Mouse (Mus musculus) testis, adult 2 months (tissue): Measurements from ENCODE around the gene Nfatc2.

Experiments used
- CTCF ChIP-seq: fragments of 200-500 bp; IDR thresholded peaks from 2 replicates; pipeline ENCODE4 v1.5.1; 2012; ENCODE audit warnings: low read depth, mild to moderate bottlenecking, inconsistent platforms, low read length, moderate library complexity; ENCODE audit not compliant: control insufficient read depth, insufficient read depth, insufficient replicate concordance
- POLR2A ChIP-seq: fragments of 200-500 bp; IDR thresholded peaks from 2 replicates; pipeline ENCODE4 v1.6.1; 2012; ENCODE audit warnings: low read depth, mild to moderate bottlenecking, inconsistent platforms, low read length, moderate library complexity; ENCODE audit not compliant: control insufficient read depth

DNA sequence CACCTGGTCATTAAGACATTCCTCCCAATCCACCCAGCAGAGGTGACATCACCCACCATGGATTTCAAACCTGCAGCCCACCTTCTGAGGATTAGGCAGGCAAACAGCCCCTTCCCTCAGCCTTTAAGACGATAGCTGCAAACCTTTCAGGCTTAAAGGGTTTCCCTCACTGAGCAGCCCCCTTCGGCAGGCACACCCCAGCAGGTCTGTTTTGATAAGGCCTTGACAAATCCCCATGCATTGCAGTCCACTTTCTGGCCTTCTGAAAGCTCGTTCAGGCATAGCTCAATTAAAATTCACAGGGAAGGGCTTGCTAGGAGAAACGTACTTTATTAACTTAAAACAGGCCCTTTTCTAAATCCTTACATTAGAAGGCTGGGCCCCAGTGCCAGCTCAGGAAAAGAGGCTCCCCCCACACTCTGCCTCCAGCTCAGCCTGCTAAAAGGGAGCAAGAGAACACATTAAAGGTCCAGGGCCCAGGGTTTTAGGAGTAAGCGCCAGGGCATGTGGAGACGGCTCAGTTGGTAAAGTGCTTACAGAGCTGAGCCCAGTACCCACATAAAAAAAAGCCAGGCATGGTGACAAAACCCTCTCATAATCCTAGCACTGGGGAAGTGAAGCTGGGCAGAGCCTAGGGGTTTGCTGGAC, 20.1 kb downstream of the Nfatc2 start:
- TF ChIP-seq CTCF (no peak), POLR2A (no peak)
